Mouse (Mus musculus) A20 (cell line): ENCODE data around the gene Nsun2.
"Not testable (repeated sequence)": the region's sequence is repeated elsewhere in the genome, so short reads cannot be mapped to it uniquely, and the experiment has no call there.

Experiments
- DNase-seq: peaks from one replicate; pipeline ENCODE4 v3.0.0-alpha.2; 2011; ENCODE audit warnings: low read depth, low spot score

The Nsun2 gene

DNA sequence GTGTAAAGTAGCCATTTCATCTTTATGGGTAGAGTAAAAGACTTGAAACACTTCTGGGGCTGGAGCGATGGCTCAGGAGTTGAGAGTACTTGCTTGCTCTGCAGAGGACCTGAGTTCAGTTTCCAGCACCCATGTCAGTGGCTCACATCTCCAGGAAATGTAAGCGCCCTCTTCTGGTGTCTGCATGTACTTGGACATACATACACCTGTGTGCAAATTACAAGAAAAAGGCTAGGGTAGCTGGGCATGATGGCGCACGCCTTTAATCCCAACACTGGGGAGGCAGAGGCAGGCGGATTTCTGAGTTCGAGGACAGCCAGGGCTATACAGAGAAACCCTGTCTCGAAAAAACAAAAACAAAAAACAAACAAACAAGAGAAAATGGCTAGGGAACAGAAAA lies 102.3 kb downstream of the Nsun2 start:
- not testable (repeated sequence) for DNase-seq

DNA sequence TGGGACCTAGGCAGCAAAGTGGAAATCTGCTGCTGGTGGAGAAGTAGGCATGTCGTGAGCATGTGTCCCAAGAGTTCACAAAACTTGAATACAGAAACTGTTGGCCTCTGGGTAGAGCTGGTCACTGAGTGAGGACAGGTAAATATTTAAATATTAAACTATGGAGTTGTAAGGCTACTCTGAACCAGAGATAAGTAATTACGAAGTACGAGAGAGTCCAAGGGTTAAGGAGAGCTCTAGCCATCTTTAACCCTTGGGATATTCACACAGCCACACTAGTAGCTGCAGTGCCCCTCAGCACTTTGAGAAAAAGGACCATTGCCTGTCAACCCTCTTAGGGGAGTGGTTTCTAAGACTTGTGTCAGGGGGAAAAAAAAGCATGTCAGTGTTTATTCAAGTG lies 102.8 kb downstream of the Nsun2 start:
- no peak for DNase-seq

DNA sequence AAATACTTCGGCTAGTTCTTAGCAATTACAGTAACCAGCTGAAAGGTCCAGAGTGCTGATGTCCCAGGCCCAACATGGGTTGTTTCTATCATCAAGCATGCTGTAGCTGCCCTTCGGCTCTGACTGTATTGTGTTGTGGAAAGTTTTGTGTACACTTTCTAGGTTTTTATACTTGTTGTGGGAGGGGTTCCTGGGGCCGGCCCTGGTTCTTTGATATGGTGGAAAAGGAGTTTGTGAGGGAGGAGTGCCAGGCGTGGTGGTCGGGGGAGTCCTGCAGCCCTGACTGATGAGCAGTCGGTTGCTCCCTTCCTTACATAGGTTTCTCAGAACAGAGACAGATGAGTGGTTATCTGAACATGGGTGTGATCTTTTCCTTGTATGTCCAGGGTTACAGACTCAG lies 103.3 kb downstream of the Nsun2 start:
- DNase-seq, result no peak

DNA sequence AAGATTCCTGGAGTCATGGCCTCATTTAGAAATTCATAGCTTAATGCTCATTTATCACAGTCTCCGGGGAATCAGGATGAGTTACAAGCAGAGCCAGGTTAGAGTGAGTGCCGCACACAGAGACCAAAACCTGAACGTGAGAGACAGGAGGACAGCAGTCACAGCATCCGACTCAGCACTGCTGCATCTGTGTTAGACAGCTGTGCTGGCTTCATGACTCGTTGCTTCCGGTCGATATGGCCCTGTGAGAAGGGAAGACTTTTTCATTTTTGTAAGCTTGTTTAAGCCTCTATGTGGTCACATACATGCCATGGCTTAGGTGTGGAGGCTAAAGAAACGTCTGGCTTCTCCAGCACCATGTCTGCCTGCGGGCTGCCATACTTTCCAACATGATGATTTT lies 104.1 kb downstream of the Nsun2 start:
- DNase-seq, result no peak

DNA sequence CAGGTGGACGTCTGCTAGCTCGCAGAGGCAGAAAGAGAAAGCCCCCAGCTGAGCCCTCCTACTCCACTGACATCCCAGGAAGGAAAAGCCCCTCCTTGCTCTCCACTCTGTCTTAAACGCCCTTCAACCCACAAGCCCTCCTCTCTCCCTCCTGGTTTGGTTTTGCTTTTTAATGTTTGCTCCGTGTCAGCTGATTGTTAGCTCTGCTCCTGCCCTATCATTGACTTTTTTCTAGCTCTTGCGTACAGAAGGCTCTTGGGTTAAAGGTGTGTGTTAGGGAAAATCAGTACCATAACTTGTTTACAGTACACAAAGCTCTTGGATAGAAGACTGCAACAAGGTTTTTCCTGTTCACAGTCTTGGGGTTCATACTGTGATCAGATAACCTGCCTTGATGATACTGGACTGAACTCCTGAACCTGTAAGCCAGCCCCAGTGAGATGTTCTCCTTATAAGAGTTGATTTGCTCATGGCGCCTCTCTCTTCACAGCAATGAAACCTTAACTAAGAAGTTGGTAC lies 104.6 kb downstream of the Nsun2 start:
- DNase-seq, result no peak

DNA sequence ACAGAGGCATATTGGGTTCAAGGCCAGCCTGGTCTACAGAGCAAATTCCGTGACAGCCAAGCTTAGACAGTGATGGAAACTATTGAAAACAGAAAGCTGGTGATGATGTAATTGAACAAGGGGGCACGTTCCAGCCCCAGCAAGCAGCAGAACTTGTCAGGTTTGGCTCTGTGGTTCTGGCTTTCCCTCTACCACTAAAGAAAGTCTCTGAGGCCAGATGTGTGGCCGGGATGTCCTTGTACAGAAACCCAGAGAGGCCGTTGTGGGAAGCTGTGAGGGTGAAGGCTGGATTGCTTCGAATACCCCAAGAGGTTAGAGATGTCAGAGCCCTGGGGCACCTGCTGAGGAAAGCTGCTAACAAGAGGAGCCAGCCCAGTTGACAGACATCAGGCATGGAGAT lies 105.7 kb downstream of the Nsun2 start:
- DNase-seq, result no peak

DNA sequence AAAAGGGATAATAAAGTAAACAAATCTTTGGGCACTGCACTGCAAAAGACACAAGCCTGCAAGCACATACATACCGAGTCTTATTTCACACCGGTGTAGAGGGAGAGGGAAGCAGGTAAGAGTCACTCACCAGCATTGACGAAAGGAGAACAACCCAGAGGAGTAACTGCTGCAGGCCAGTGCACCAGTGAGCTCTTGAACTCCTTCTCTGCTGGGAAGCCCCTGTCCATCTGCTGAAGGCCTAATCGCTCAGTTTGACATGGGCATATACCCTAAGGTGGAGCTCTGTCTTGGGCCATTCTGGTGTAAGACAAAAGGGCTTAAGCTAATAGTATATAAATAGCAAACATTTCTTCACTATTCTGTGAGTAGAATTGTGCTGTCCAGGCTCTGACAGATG lies 106.6 kb downstream of the Nsun2 start:
- DNase-seq, result no peak

DNA sequence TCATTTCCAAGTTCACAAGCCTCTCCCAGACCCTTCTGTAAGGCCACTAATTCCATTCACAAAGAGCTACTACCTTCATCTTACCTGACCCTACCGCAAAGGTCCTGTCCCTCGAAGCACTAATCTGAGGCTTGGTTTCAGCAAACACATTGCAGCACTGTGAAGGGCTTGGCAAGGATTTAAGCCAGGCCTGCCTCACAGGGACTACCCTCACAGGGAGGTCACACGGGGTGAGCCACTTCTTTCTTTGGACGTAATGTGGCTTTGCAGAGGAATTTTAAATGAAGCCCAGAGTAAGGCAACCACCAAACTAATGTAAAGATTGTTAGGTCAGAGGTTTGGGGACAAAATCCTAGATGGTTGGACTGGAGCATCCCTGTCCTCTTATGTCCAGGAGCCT lies 107.0 kb downstream of the Nsun2 start:
- DNase-seq, result no peak

DNA sequence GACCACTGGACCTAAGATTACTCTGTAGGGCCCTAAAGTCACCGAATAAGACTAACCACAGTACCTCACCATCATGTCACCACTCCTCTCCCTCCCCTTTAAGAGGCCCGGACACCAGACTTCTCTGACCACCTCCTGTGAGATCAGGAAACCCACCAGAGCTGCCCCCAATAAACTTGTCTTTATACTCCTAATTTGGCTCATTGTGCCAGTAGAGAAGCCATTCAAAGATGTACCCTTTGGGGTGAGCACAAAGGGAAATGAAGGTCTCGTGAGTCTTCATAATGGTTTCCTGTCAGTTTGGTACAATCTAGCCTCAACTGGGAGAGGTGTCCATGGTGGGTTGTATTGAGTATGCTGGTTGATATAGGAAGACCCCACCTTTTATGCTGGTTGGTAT lies 107.5 kb downstream of the Nsun2 start:
- DNase-seq, result no peak

DNA sequence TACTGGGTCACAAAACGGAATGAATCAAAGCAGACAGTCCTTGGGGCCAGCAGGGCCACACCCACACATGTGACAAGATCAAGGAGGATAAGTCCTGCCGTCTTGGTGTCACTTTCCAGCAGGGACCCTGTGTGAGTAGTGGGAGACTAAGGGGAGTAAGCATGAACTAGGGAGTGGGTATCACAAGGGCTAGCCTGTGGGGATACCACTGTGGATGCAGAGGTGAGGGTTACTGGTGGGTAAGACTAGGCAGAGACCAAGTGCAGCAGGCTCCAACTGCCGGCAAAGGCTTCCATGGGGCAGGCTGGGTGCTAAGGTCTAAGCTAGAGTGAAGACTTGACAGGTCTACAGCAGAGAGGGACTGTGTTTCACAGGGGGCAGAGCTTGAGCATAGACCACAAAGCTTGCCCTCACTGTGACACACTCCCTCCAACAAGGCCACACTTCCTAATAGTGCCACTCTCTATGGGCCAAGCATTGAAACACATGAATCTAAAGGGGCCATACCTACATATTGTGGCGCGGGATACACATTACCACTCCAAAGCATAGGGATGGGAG lies 109.2 kb downstream of the Nsun2 start:
- DNase-seq, result no peak

DNA sequence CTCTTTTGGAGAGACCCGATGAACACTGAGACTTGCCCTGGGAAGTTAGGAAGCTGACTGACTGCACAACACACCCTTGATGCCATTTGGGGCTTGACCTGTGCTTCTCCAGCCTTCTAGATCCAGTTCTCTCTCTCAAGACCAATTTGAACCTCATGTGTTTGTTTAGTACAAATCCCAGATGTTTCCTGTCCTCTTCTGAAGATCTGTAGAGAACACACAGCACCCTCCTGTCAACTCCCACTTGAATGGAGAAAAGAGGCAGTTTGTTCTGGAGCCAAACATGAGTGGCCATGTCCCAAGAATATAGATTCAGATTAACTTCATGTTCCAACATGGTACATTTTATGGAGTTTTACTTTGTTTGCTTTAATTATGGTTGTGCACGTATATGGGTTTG lies 110.4 kb downstream of the Nsun2 start:
- no peak for DNase-seq

DNA sequence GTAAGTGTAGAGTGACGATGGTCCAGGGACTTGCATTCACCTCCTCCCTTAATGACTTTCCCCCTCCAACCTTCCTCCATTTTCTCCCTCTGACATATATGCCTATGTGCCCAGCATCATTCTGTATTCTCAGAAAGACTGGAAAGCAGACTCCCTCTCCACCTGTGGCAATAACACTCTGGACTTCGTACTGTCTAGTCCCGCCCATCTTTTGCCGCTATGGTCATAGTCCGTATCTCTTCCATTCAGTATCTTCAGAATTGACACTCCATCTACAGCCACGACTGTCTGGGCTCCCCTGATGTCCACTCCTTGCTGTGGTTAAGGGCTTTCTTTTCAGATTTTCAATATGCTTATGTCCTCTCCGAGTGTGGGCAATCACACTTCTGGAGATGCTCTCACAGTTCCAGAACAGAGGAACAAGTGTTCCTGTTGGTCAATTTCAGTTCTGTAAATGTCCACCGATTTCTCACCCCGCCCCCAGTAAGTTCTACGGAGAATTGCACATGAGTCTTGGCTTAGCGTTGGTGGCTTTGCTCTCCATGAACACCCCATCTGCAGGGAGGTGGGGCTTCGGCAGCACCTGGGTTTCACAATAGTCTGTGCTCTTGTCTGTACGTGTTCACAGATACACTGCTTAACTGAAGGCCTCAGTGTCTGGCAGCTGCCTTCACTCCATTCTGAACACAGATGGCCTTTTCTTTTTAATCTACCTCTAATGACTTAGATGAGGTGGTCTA lies 111.1 kb downstream of the Nsun2 start:
- DNase-seq, result no peak

DNA sequence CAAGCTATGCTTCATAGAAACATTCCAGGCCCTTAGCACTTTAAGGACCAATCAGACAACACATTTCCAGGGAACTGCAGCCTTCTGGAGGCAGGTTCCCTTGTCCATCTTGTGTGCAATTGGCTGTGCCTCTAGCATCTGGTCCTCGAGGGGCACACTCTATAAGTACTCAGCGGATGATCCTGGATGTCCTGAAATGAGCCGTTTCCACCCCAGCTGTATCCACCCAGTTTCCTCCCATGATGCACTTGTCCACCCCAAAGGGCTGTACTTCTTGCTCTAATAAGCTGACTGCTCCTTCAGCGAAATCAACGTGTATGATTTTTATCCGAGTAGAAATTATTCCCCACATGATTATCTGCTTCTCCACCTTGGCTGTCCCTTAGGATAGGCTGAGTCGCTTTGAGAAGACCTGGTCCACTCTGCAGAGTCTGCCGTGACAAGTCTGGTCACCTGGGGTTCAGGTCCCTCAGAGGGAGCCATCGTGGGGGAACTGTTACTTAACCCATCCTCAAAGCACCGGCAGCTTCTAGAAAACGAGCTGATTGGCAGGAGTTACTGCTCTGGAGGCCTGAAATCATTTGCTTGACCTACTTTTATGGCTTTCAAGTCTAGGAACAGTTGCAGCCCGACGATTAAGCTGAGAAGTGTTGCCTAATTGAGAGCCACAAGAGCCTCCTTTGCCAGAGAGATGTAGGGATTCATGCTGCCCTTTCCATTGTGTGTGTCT lies 112.3 kb downstream of the Nsun2 start:
- DNase-seq, result no peak

DNA sequence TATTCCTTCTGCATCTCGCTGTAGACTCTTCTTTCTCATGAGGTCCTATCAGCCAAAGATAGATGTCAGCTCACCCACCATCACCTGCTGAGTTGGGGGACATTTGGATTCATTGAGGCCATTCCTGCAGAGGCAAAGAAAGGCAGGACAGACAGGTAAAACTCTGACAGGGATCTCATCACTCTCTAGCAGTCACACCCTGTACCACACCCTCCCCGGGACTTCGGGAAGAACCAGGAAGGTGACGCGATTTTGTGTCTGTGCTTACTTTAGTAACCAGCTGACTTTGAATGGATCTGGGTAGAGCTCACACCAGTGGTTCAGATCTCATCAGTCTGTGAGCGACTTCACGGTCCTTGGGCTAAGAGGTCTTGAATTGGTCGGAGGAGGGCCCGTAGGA lies 112.9 kb downstream of the Nsun2 start:
- no peak for DNase-seq

DNA sequence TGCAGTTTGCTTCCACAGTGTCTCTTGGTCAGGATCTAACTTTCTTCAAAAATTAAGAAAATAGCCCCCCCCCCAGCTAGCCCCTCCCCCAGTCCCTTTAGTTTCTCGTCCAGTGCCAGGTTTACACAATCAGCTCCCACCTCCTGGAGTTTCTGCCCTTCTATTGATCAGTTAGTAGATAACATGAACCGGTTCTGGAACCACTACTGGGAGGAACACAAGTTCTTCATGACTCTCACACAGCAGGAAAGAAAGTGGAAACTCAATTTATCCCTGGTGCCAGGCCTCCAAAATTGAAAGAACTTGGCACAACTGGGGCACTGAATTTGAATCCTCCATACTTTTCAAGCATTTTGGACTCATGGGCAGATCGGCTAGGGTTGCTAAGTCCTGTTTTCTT lies 121.0 kb downstream of the Nsun2 start:
- DNase-seq, result no peak

DNA sequence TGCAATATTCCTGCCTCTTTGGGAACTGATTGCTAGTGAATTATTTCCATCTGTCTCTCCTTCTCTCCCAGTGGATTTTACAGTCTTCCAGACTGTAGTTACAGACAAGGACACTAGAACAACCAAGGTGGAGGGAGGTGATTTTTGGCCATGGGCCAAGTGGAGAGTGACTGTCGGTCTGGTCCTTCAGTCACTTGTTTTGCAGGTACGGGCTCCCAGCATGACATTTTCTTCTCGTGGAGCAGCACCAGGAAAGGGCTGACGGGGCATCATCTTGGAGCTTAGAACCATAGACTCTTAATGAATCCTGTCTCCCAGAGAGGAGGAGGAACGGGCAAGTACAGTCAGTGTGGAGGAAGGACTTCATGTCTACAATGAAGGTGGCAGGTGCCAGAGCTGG lies 138.6 kb downstream of the Nsun2 start:
- DNase-seq, result no peak

DNA sequence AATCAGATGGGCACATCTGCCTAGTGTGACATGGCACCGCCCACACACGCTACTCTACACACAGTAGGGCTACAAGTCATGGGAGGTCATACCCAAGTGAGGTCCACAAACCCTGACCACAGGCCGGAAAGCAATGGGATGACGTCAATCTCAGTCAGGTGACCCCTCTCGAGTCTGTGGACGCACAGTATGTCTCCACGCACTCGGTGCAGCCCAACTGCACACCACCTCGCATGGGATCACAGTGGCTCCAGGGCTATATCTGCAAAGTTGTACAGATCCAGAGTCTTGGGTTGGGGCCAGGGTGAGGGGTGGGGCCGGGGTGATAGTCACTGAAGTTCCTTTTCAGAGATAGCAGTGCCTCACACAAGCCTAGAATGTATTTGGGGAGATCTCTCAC lies 139.0 kb downstream of the Nsun2 start:
- no peak for DNase-seq

DNA sequence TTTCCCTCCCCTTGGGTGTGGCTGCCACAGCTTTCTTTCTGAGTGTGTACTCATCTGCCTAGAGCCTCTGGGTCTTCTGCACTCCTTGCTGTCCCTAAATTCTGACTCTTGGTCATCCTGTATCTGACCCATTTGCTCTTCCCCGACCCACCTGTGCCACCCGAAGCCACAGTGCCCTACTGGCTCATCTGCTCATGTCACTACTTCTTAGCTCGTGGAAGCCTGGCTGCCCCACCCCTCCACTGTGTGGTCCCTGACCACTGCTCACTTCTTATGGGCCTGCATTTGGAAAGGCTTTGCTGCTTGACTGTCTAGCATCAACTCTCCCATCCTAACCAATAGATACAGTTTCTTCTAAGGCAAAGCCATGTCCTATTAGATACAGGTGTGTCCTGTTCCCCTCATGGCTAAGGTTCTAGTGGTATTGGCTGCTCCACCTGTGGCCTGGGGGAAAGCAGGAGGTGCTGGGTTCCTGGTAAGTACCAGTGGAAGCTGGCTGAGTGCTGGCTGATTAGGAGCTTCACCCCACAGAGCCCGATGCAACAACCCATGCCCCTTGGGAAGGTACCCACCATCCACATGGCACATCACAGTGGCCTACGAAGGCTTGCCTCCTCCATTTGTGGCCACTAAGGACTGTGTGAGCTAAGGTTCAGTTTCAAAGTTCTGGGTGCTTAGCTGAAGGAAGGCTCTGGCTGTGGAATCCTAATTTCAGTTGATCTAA lies 139.8 kb downstream of the Nsun2 start:
- DNase-seq, result no peak

DNA sequence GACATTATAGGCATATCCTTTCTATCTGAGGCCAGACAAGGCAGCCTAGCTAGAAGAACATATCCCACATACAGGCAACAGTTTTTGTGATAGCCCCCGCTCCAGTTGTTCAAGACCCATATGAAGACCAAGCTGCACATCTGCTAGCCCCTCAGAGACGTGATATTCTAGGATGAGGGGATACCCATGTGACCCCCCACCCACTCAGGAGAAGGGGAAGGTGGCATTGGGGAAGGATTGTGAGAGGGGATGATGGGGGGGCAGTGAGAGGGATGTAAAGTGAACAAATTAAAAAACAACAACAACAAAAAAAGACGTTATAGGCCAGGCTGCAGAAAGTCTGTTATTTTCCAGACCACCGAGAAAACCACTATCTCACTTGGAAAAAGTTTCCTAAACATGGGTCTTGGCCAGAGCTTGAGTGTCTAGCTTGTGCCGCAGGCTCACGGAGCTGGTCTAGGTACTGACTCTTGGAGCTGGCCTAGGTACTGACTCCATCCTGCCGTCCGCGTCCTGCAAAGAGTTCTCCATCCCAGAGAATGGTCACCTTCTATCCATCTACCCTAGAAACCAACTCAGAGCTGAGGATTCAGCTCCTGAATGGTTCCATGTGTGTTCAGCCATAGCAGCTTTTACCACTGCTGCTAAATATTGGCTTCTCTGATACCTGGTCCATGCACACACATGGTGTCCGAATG lies 140.5 kb downstream of the Nsun2 start:
- no peak for DNase-seq
